Mouse (Mus musculus): Measurements from ENCODE around the gene Mettl1. TPM values are rescaled to one million over a fixed set of nuclear protein-coding genes. Genes with fewer than 3 reads are reported as not detected.
"Not testable (repeated sequence)": the region's sequence is repeated elsewhere in the genome, so short reads cannot be mapped to it uniquely, and the experiment has no call there.

Mettl1 gene
- polyA plus RNA-seq, 1 experiment from 2014 or later, result 37.4 TPM

DNA sequence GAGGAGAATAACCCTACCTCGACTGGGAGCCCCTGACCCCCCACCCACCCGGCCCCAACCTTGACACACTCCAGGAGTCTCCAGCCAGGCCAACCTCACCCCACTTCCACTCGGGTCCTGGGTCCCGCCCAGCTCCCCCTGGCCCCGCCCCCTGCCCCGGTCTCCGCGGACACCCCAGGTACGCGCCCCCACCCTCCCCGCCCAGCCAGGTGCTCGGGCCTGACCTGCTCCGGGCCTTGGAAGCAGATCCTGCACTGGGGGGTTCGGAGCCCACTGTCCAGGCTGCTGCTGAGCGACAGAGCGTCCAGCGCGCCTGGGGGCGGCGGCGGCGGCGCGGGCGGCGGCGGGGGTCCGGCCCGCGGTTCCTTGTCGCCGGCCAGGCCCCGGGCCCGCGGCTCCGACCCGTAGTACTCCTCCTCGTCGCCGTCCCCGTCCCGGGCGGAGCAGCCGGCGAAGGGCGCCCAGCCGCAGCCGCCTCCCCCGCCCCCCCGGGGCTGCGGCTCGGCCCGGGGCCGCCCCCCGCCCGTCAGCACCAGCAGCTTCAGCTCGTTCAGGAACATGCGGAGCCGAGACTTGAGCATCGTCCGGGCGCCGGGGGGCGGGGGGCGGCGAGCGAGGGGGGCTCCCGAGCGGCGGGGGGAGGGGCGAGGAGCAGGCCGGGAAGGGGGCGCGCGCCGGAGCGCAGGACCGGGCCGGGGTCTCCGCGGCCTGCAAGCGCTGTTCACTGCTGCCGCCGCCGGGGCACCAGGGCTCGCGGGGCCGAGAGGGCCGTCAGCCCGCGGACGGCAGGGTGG lies 18.2 kb downstream of the Mettl1 start:
- Histone ChIP-seq H3K9me3 (replicated peaks; ENCODE audit: low read length) (no peaks in the 10 kb centered on the region), H3K36me3 (ENCODE audit: insufficient read depth, low read length) (peaks cover 17% of the 10 kb centered on the region; the same call in 1 of the 2 replicates), H3K9ac (ENCODE audit: low read depth, low read length) (peak overlapping the region; percentile 85), H3K4me1 (replicated peaks; ENCODE audit: insufficient read depth, low read length) (peaks cover under 1% of the 10 kb centered on the region; the same call in 1 of the 2 replicates), H3K4me3 (replicated peaks; ENCODE audit: low read depth, low read length) (peak overlapping the region; percentile 84), H3K4me2 (ENCODE audit: low read length) (peak overlapping the region; percentile 99), H3K27me3 (ENCODE audit: insufficient read depth, low read length) (no peaks in the 10 kb centered on the region), H3K27ac (peak overlapping the region; percentile 66)
- DNase-seq (ENCODE audit: low spot score) (no peak), ATAC-seq (replicated peaks; ENCODE audit: low FRiP score, low read depth) (no peak)
- no peak for TF ChIP-seq CTCF (IDR thresholded peaks at IDR 0.05; ENCODE audit: low read depth)
- under 1% methylated on average over 69 of the region's 92 CpGs for WGBS

DNA sequence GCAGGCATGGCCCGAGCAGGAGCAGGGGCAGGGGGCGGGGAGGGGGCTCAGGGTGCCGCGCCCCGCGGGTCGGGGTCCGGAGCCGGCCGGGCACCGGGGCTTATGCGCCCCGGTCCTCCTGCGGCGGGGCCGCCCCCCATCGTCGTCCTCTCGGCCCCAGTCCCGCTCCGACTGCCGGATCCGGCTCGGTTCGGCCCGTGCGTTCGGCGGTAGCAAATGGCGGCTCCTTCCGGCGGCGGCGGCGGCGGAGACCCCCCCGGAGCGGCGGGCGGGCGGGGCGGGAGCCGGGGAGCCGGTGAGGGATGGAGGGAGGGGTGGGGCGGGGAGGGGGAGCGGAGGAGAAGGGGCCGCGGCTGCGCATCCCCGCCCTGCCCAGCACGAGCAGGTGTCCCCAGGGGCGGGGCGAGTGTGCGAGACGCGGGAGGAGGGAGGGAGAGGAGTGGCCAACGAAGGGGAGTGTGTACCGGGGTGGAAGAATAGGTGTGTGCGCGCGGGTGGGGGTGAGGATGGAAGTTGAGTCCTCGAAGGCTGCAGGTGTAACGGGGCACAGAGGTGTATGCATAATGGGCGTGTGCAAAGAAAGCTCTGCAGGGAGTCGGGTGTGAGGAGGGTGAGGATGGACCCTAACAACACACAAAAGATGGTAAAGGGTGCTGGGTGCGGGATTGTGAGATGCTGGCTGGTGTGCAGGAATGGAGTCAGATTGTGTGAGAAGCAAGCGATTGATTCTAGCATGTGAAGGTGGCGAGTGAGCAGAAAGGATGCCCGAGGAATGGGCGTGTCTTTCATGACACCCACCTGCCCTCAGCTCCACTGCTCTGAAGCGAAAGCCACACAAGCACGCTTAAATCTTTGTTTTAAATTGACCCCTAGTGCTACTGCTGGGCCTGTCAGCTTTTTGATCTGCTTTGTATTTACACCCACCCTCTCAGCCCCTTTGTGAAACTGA lies 19.0 kb downstream of the Mettl1 start, which contains the start of gene March9:
March9 (minus strand) TSS at position 217 of the 949 bp plus-strand sequence.
- Histone ChIP-seq H3K4me2 (ENCODE audit: low read length) (peak within 1 kb of the TSS; percentile 99), H3K4me3 (replicated peaks; ENCODE audit: low read depth, low read length) (peak within 1 kb of the TSS; percentile 84), H3K4me1 (replicated peaks; ENCODE audit: insufficient read depth, low read length) (peaks cover 7% of the 10 kb centered on the region), H3K27me3 (ENCODE audit: insufficient read depth, low read length) (no peaks in the 10 kb centered on the region), H3K9me3 (replicated peaks; ENCODE audit: low read length) (no peaks in the 10 kb centered on the region), H3K9ac (ENCODE audit: low read depth, low read length) (peak within 1 kb of the TSS; percentile 85), H3K27ac (peak within 1 kb of the TSS; percentile 66), H3K36me3 (ENCODE audit: insufficient read depth, low read length) (peaks cover 21% of the 10 kb centered on the region)
- peak; percentile 29; the same call in 1 of the 2 replicates for ATAC-seq (replicated peaks; ENCODE audit: low FRiP score, low read depth)
- DNase-seq (ENCODE audit: low spot score), result peak; percentile 72
- TF ChIP-seq CTCF (IDR thresholded peaks at IDR 0.05; ENCODE audit: low read depth), result no peak
- 2% methylated on average over 52 of the region's 72 CpGs for WGBS

- Histone ChIP-seq H3K36me3 (ENCODE audit: insufficient read depth, low read length) (peaks cover 25% of the 10 kb centered on the region), H3K4me3 (replicated peaks; ENCODE audit: low read depth, low read length) (no peak overlapping the region), H3K4me1 (replicated peaks; ENCODE audit: insufficient read depth, low read length) (peaks cover 7% of the 10 kb centered on the region), H3K27me3 (ENCODE audit: insufficient read depth, low read length) (no peaks in the 10 kb centered on the region), H3K9me3 (replicated peaks; ENCODE audit: low read length) (no peaks in the 10 kb centered on the region), H3K27ac (no peak overlapping the region), H3K9ac (ENCODE audit: low read depth, low read length) (no peak overlapping the region), H3K4me2 (ENCODE audit: low read length) (no peak overlapping the region)
- DNase-seq (ENCODE audit: low spot score), result no peak
- no peak for ATAC-seq (replicated peaks; ENCODE audit: low FRiP score, low read depth)
- TF ChIP-seq CTCF (IDR thresholded peaks at IDR 0.05; ENCODE audit: low read depth), result no peak
- 46% methylated on average over 5 of the region's 5 CpGs for WGBS
Measured at GRCm38 (mm10) chr10:127061085-127061484, 19.9 kb downstream of the Mettl1 start.

GRCm38 (mm10) chr10:127061513-127061912 lies 20.3 kb downstream of the Mettl1 start:
- Histone ChIP-seq H3K36me3 (ENCODE audit: insufficient read depth, low read length) (peaks cover 24% of the 10 kb centered on the region), H3K4me2 (ENCODE audit: low read length) (no peak overlapping the region), H3K9me3 (replicated peaks; ENCODE audit: low read length) (no peaks in the 10 kb centered on the region), H3K9ac (ENCODE audit: low read depth, low read length) (no peak overlapping the region), H3K27ac (no peak overlapping the region), H3K4me1 (replicated peaks; ENCODE audit: insufficient read depth, low read length) (peaks cover 7% of the 10 kb centered on the region), H3K27me3 (ENCODE audit: insufficient read depth, low read length) (no peaks in the 10 kb centered on the region), H3K4me3 (replicated peaks; ENCODE audit: low read depth, low read length) (no peak overlapping the region)
- TF ChIP-seq CTCF (IDR thresholded peaks at IDR 0.05; ENCODE audit: low read depth), result no peak
- no peak for DNase-seq (ENCODE audit: low spot score)
- 77% methylated on average over 2 of the region's 2 CpGs for WGBS
- ATAC-seq (replicated peaks; ENCODE audit: low FRiP score, low read depth), result no peak

DNA sequence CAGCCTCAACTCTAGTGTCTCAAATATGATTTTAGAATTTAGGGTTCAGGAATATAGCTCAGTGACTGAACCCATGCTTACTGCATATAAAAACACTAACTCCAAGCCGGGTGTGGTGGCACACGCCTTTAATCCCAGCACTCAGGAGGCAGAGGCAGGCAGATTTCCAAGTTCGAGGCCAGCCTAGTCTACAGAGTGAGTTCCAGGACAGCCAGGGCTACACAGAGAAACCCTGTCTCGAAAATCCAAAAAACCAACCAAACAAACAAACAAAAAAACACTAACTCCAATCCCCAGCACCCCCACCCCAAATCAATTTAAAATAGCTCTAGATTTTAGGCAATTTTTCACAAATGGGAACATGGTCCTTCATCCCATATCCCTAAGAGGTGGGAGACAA lies 20.9 kb downstream of the Mettl1 start:
- H3K9ac ChIP-seq (ENCODE audit: low read depth, low read length); H3K4me2 ChIP-seq (ENCODE audit: low read length); DNase-seq (ENCODE audit: low spot score); H3K4me1 ChIP-seq (replicated peaks; ENCODE audit: insufficient read depth, low read length); ATAC-seq (replicated peaks; ENCODE audit: low FRiP score, low read depth); H3K27me3 ChIP-seq (ENCODE audit: insufficient read depth, low read length); H3K4me3 ChIP-seq (replicated peaks; ENCODE audit: low read depth, low read length); H3K9me3 ChIP-seq (replicated peaks; ENCODE audit: low read length); H3K27ac ChIP-seq: not testable (repeated sequence)
- H3K36me3 ChIP-seq (ENCODE audit: insufficient read depth, low read length), result peaks cover 28% of the 10 kb centered on the region
- WGBS, result 88% methylated on average over 4 of the region's 4 CpGs

DNA sequence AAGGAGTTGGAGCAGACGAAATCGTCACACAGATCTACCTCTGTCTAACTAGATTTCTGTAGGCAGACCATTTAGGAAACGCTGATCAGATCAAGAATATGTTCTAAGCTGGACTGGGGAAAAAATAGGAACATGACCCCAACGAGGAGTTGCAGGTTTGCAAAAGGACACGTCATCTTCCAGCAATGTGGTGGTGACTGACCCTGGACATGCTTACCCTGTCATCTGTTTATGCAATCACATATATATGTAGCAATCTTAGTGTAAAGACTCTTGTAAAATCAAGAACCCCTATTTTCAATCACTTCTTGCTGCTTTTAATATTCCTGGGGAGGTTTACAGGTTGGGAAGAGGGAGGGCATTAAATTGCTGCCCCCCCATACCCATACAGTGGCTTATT lies 21.3 kb downstream of the Mettl1 start:
- ATAC-seq (replicated peaks; ENCODE audit: low FRiP score, low read depth) (no peak), DNase-seq (ENCODE audit: low spot score) (no peak)
- H3K4me1 ChIP-seq (replicated peaks; ENCODE audit: insufficient read depth, low read length), result peaks cover 7% of the 10 kb centered on the region
- no peaks in the 10 kb centered on the region for H3K9me3 ChIP-seq (replicated peaks; ENCODE audit: low read length)
- H3K36me3 ChIP-seq (ENCODE audit: insufficient read depth, low read length), result peaks cover 27% of the 10 kb centered on the region
- no peak overlapping the region for H3K9ac ChIP-seq (ENCODE audit: low read depth, low read length)
- no peak overlapping the region for H3K27ac ChIP-seq
- TF ChIP-seq CTCF (IDR thresholded peaks at IDR 0.05; ENCODE audit: low read depth), result no peak
- H3K4me2 ChIP-seq (ENCODE audit: low read length), result no peak overlapping the region
- no peaks in the 10 kb centered on the region for H3K27me3 ChIP-seq (ENCODE audit: insufficient read depth, low read length)
- 70% methylated on average over 5 of the region's 5 CpGs for WGBS
- H3K4me3 ChIP-seq (replicated peaks; ENCODE audit: low read depth, low read length), result no peak overlapping the region
